Mouse (Mus musculus) limb, embryonic 13.5 days (tissue): ENCODE results near the gene Ccdc117. TPM values are rescaled to one million over a fixed set of nuclear protein-coding genes. Genes with fewer than 3 reads are reported as not detected.
A peak's percentile ranks its signal among the peaks of the same experiment; 100 is the strongest.

Experiments
- ATAC-seq: fragments of 200-750 bp; cut with Nextera tagmentation; 2 replicates; pipeline ENCODE4 v1.8.0; 2017; ENCODE audit warnings: low read depth, moderate number of reproducible peaks, moderate TSS enrichment; ENCODE audit not compliant: low FRiP score
- H3K27ac ChIP-seq: fragments of 300-500 bp; sonication (generic); 2 replicates; pipeline ENCODE4 v1.5.1; 2015; ENCODE audit warnings: inconsistent platforms, mild to moderate bottlenecking, moderate library complexity
- H3K27me3 ChIP-seq: fragments of 300-500 bp; sonication (generic); 2 replicates; pipeline ENCODE4 v1.6.1; 2015; ENCODE audit warnings: mild to moderate bottlenecking, inconsistent platforms
- H3K36me3 ChIP-seq: fragments of 300-500 bp; sonication (generic); 2 replicates; pipeline ENCODE4 v1.6.1; 2015; ENCODE audit warnings: inconsistent platforms, mild to moderate bottlenecking, moderate library complexity
- H3K4me1 ChIP-seq: fragments of 300-500 bp; sonication (generic); 2 replicates; pipeline ENCODE4 v1.6.1; 2015; ENCODE audit warnings: inconsistent platforms
- H3K4me2 ChIP-seq: fragments of 300-500 bp; sonication (generic); replicated peaks from 2 replicates; pipeline ENCODE4 v1.6.1; 2015; ENCODE audit warnings: inconsistent platforms, mild to moderate bottlenecking, moderate library complexity
- H3K4me3 ChIP-seq: fragments of 300-500 bp; sonication (generic); 2 replicates; pipeline ENCODE4 v1.5.1; 2015; ENCODE audit warnings: moderate library complexity, mild to moderate bottlenecking, inconsistent platforms
- H3K9ac ChIP-seq: fragments of 300-500 bp; sonication (generic); 2 replicates; pipeline ENCODE4 v1.6.1; 2015; ENCODE audit warnings: mild to moderate bottlenecking, inconsistent platforms
- H3K9me3 ChIP-seq: fragments of 300-500 bp; sonication (generic); 2 replicates; pipeline ENCODE4 v1.6.1; 2016; ENCODE audit warnings: inconsistent platforms
- WGBS: fragments of 180-500 bp; shearing (Covaris S2); methylation state at CpG from one replicate; pipeline ENCODE4 v1.1.7; 2015; 5-methylcytosine and 5-hydroxymethylcytosine counted together
- polyA plus RNA-seq: library from polyadenylated mRNA; unstranded; fragments of >200 nt; fragmentation: Nextera tagmentation; extraction: Ambion mirVana; gene quantifications from 2 replicates; pipeline ENCODE4 v1.2.1, GENCODE M21; 2015

The Ccdc117 gene
- polyA plus RNA-seq, 1 experiment from 2014 or later: 21.7 TPM

- WGBS: 62% methylated on average over 5 of the region's 5 CpGs
- Histone ChIP-seq H3K27ac (no peak overlapping the region), H3K4me2 (no peak overlapping the region), H3K36me3 (peaks cover 97% of the 10 kb centered on the region), H3K9ac (no peak overlapping the region), H3K4me1 (no peaks in the 10 kb centered on the region), H3K4me3 (no peak overlapping the region), H3K27me3 (no peaks in the 10 kb centered on the region), H3K9me3 (no peaks in the 10 kb centered on the region)
- no peak for ATAC-seq
These were observed 13.1 kb downstream of the Ccdc117 start for GRCm38 (mm10) chr11:5528841-5529240.

GRCm38 (mm10) chr11:5527865-5528523 is 14.0 kb downstream of the Ccdc117 start:
- H3K27ac ChIP-seq: no peak overlapping the region
- H3K4me3 ChIP-seq: no peak overlapping the region
- H3K9ac ChIP-seq: no peak overlapping the region
- no peak for ATAC-seq
- H3K9me3 ChIP-seq: no peaks in the 10 kb centered on the region
- peaks cover 7% of the 10 kb centered on the region for H3K4me1 ChIP-seq
- 87% methylated on average over 5 of the region's 5 CpGs for WGBS
- peaks cover 97% of the 10 kb centered on the region for H3K36me3 ChIP-seq
- H3K4me2 ChIP-seq: no peak overlapping the region
- no peaks in the 10 kb centered on the region for H3K27me3 ChIP-seq

- H3K27ac ChIP-seq: no peak overlapping the region
- no peak overlapping the region for H3K4me3 ChIP-seq
- H3K4me2 ChIP-seq: no peak overlapping the region
- peaks cover 19% of the 10 kb centered on the region for H3K4me1 ChIP-seq
- ATAC-seq: no peak
- H3K9ac ChIP-seq: no peak overlapping the region
- H3K36me3 ChIP-seq: peaks cover 92% of the 10 kb centered on the region
- no peaks in the 10 kb centered on the region for H3K9me3 ChIP-seq
- H3K27me3 ChIP-seq: no peaks in the 10 kb centered on the region
- WGBS: 88% methylated on average over 7 of the region's 7 CpGs
These were observed 15.2 kb downstream of the Ccdc117 start for GRCm38 (mm10) chr11:5526573-5527439.

- WGBS: 87% methylated on average over 4 of the region's 4 CpGs
These were observed 16.6 kb downstream of the Ccdc117 start for GRCm38 (mm10) chr11:5525418-5525817.

GRCm38 (mm10) chr11:5522798-5523415 is 19.1 kb downstream of the Ccdc117 start:
- Histone ChIP-seq H3K9me3 (no peaks in the 10 kb centered on the region), H3K4me2 (peak overlapping the region; percentile 80), H3K27ac (no peak overlapping the region), H3K27me3 (no peaks in the 10 kb centered on the region), H3K9ac (peak overlapping the region; percentile 97), H3K36me3 (peaks cover 54% of the 10 kb centered on the region), H3K4me1 (peaks cover 25% of the 10 kb centered on the region), H3K4me3 (peak overlapping the region; percentile 97; the same call in 1 of the 2 replicates)
- 91% methylated on average over 11 of the region's 11 CpGs for WGBS
- ATAC-seq: no peak

More at GRCm38 (mm10) chr11:5525418-5525817, 16.6 kb downstream of the Ccdc117 start:
- H3K4me2 ChIP-seq: no peak overlapping the region
- no peak for ATAC-seq
- H3K27me3 ChIP-seq: no peaks in the 10 kb centered on the region
- no peaks in the 10 kb centered on the region for H3K9me3 ChIP-seq
- H3K27ac ChIP-seq: no peak overlapping the region
- no peak overlapping the region for H3K9ac ChIP-seq
- no peak overlapping the region for H3K4me3 ChIP-seq
- peaks cover 78% of the 10 kb centered on the region for H3K36me3 ChIP-seq
- peaks cover 19% of the 10 kb centered on the region for H3K4me1 ChIP-seq

- 0 out of 2 replicates have a peak, but pooled peaks have one; percentile 0 for ATAC-seq
- H3K27ac ChIP-seq: peak overlapping the region; percentile 89
- H3K4me1 ChIP-seq: peaks cover 25% of the 10 kb centered on the region
- H3K4me2 ChIP-seq: peak overlapping the region; percentile 80
- WGBS: under 1% methylated on average over 33 of the region's 34 CpGs
- no peaks in the 10 kb centered on the region for H3K9me3 ChIP-seq
- no peaks in the 10 kb centered on the region for H3K27me3 ChIP-seq
- H3K36me3 ChIP-seq: peaks cover 43% of the 10 kb centered on the region
- peak overlapping the region; percentile 97 for H3K9ac ChIP-seq
- H3K4me3 ChIP-seq: peak overlapping the region; percentile 97
These were observed 20.3 kb downstream of the Ccdc117 start for GRCm38 (mm10) chr11:5521516-5522291.

- Histone ChIP-seq H3K27ac (peak overlapping the region; percentile 89), H3K9ac (peak overlapping the region; percentile 97), H3K4me2 (peak overlapping the region; percentile 80), H3K9me3 (no peaks in the 10 kb centered on the region), H3K27me3 (no peaks in the 10 kb centered on the region), H3K4me1 (peaks cover 25% of the 10 kb centered on the region), H3K4me3 (peak overlapping the region; percentile 97), H3K36me3 (peaks cover 38% of the 10 kb centered on the region)
- ATAC-seq: no peak; the same call in 1 of the 2 replicates
- 0% methylated on average over 13 of the region's 13 CpGs for WGBS
These were observed 20.8 kb downstream of the Ccdc117 start for GRCm38 (mm10) chr11:5521266-5521515.

- peaks cover 33% of the 10 kb centered on the region for H3K36me3 ChIP-seq
- H3K27me3 ChIP-seq: no peaks in the 10 kb centered on the region
- peak within 1 kb of the TSS; percentile 97 for H3K9ac ChIP-seq
- under 1% methylated on average over 66 of the region's 72 CpGs for WGBS
- H3K9me3 ChIP-seq: no peaks in the 10 kb centered on the region
- peak within 1 kb of the TSS; percentile 80 for H3K4me2 ChIP-seq
- peak within 1 kb of the TSS; percentile 89 for H3K27ac ChIP-seq
- ATAC-seq: peak; percentile 98
- peaks cover 25% of the 10 kb centered on the region for H3K4me1 ChIP-seq
- peak within 1 kb of the TSS; percentile 97 for H3K4me3 ChIP-seq
These were observed 21.3 kb downstream of the Ccdc117 start, which contains the start of gene Xbp1 for GRCm38 (mm10) chr11:5520412-5521265. TSS of gene Xbp1 (plus strand) at chr11:5520659.

GRCm38 (mm10) chr11:5519681-5520080 is 22.3 kb downstream of the Ccdc117 start:
- Histone ChIP-seq H3K36me3 (peaks cover 23% of the 10 kb centered on the region), H3K9ac (no peak overlapping the region), H3K4me3 (peak overlapping the region; percentile 97; the same call in 1 of the 2 replicates), H3K27me3 (no peaks in the 10 kb centered on the region), H3K9me3 (no peaks in the 10 kb centered on the region), H3K4me2 (peak overlapping the region; percentile 80), H3K4me1 (peaks cover 25% of the 10 kb centered on the region), H3K27ac (peak overlapping the region; percentile 89; the same call in 1 of the 2 replicates)
- WGBS: 73% methylated on average over 3 of the region's 3 CpGs
- ATAC-seq: no peak

- no peak for ATAC-seq
- no peaks in the 10 kb centered on the region for H3K27me3 ChIP-seq
- H3K9me3 ChIP-seq: no peaks in the 10 kb centered on the region
- H3K4me3 ChIP-seq: no peak overlapping the region
- no peak overlapping the region for H3K27ac ChIP-seq
- WGBS: 84% methylated on average over 6 of the region's 6 CpGs
- H3K4me1 ChIP-seq: peaks cover 11% of the 10 kb centered on the region
- no peak overlapping the region for H3K4me2 ChIP-seq
- H3K9ac ChIP-seq: no peak overlapping the region
- H3K36me3 ChIP-seq: no peaks in the 10 kb centered on the region
These were observed 24.6 kb downstream of the Ccdc117 start for GRCm38 (mm10) chr11:5517346-5517745.

GRCm38 (mm10) chr11:5516617-5517016 is 25.4 kb downstream of the Ccdc117 start:
- H3K4me2 ChIP-seq: no peak overlapping the region
- WGBS: 94% methylated on average over 14 of the region's 14 CpGs
- ATAC-seq: no peak
- H3K4me1 ChIP-seq: 0 out of 2 replicates have a peak, but pooled peaks cover 6% of the 10 kb centered on the region
- H3K27ac ChIP-seq: no peak overlapping the region
- no peaks in the 10 kb centered on the region for H3K27me3 ChIP-seq
- H3K4me3 ChIP-seq: no peak overlapping the region
- H3K36me3 ChIP-seq: no peaks in the 10 kb centered on the region
- H3K9me3 ChIP-seq: no peaks in the 10 kb centered on the region
- H3K9ac ChIP-seq: no peak overlapping the region
